Comparison of ENCODE assay signal across 8 mouse cellular contexts in the genomic region with DNA sequence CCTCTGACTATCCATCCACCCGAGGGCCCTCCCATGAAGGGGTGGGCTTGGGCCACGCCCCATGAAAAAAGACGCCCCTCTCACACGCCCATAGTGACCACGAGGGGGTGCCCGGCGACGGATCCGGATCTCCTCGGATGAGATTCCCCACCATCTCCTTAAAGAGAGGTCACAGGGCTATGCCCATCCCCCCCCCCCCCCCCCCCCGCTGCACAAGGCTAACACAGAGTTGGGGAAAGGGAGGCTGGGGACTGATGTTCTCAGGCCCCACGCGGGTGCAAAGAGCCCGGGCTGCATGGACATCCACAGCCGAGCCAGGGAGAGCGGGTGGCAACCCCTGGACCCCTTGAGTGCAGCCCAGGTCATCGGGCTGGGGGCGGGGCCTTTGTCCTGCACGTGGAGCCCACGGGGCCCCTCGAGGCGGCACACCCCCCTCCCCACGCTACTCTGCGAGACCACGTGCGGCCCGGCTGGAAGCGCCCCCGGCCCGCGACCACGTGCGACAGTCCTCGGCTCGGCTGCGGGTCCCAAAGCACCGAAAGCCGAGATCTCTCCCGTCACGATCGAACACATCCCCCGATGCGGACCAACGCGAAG. TPM values are rescaled to one million over a fixed set of nuclear protein-coding genes. Genes with fewer than 3 reads are reported as not detected.
A peak's percentile ranks its signal among the peaks of the same experiment; 100 is the strongest.
DNase-seq lines count a peak whose midpoint lies in the region; ATAC-seq and TF ChIP-seq lines count a peak whose summit lies in the region.

No protein-coding gene starts in this region.

- H3K9ac ChIP-seq in hindbrain, postnatal 0 days (replicated peaks; ENCODE audit: low read length): peak overlapping the region; percentile 93
- H3K9ac ChIP-seq in midbrain, embryonic 11.5 days (ENCODE audit: low read length): peak overlapping the region; percentile 99

- no peak for TF ChIP-seq POLR2A in small intestine, adult 2 months (IDR thresholded peaks at IDR 0.05; ENCODE audit: low read depth, low read length)

- peak; percentile 6 for ATAC-seq in hindbrain, postnatal 0 days
- peak; percentile 31 for ATAC-seq in midbrain, embryonic 11.5 days (ENCODE audit: low FRiP score)

- TF ChIP-seq CTCF in hindbrain, postnatal 0 days (IDR thresholded peaks at IDR 0.05; ENCODE audit: low read depth): peak; percentile 53
- TF ChIP-seq CTCF in small intestine, adult 2 months (IDR thresholded peaks at IDR 0.05; ENCODE audit: extremely low read depth, insufficient read length, insufficient replicate concordance, low read depth, low read length): peak; percentile 23; the same call in 1 of the 2 replicates

- WGBS in hindbrain, postnatal 0 days: 0% methylated on average over 35 of the region's 45 CpGs
- WGBS in midbrain, embryonic 11.5 days: under 1% methylated on average over 44 of the region's 45 CpGs
- WGBS in small intestine, adult 2 months: under 1% methylated on average over 45 of the region's 45 CpGs

- peaks cover 16% of the 10 kb centered on the region for H3K36me3 ChIP-seq in hindbrain, postnatal 0 days (ENCODE audit: insufficient read depth, low read length)
- peaks cover 16% of the 10 kb centered on the region for H3K36me3 ChIP-seq in midbrain, embryonic 11.5 days (ENCODE audit: control insufficient read depth, insufficient read depth, low read length)
- H3K36me3 ChIP-seq in small intestine, adult 2 months (ENCODE audit: control insufficient read depth, insufficient read depth, low read length): peaks cover 14% of the 10 kb centered on the region

- DNase-seq in frontal cortex, postnatal 14 days (ENCODE audit: low spot score in 2 of 2): peak; percentile 61 to 68
- no peak for DNase-seq in frontal cortex, postnatal 25 days (ENCODE audit: low spot score in 2 of 2)
- DNase-seq in cerebellum, postnatal 10 days: peak; percentile 84 to 87
- peak; percentile 56 to 73 for DNase-seq in gastrocnemius, adult 8-10 months (ENCODE audit: low spot score in 2 of 2)
- DNase-seq in hindbrain, postnatal 0 days (ENCODE audit: low spot score): peak; percentile 82
- DNase-seq in left cerebral cortex, postnatal 4 days: peak; percentile 87
- peak; percentile 96 for DNase-seq in midbrain, embryonic 11.5 days (ENCODE audit: low spot score, missing footprints)

- no peaks in the 10 kb centered on the region for H3K27me3 ChIP-seq in hindbrain, postnatal 0 days (ENCODE audit: insufficient read depth, low read length)
- H3K27me3 ChIP-seq in midbrain, embryonic 11.5 days (ENCODE audit: control insufficient read depth, insufficient read depth, low read length): no peaks in the 10 kb centered on the region
- no peaks in the 10 kb centered on the region for H3K27me3 ChIP-seq in small intestine, adult 2 months (ENCODE audit: control insufficient read depth, insufficient read depth, low read length)

- peaks cover 13% of the 10 kb centered on the region for H3K4me1 ChIP-seq in hindbrain, postnatal 0 days (ENCODE audit: insufficient read depth, low read length)
- H3K4me1 ChIP-seq in midbrain, embryonic 11.5 days (ENCODE audit: control insufficient read depth, insufficient read depth, low read length): peaks cover 22% of the 10 kb centered on the region
- H3K4me1 ChIP-seq in small intestine, adult 2 months (ENCODE audit: control insufficient read depth, insufficient read depth, insufficient read length, low read length): peaks cover 5% of the 10 kb centered on the region

- intact Hi-C loops in left cerebral cortex, postnatal 4 days (cut with DNase I): no loop called here

- peak overlapping the region; percentile 71 for H3K4me2 ChIP-seq in hindbrain, postnatal 0 days (ENCODE audit: low read depth, low read length)
- peak overlapping the region; percentile 65 for H3K4me2 ChIP-seq in midbrain, embryonic 11.5 days

- H3K27ac ChIP-seq in hindbrain, postnatal 0 days: peak overlapping the region; percentile 96
- H3K27ac ChIP-seq in midbrain, embryonic 11.5 days (ENCODE audit: low read depth, low read length): peak overlapping the region; percentile 88
- H3K27ac ChIP-seq in small intestine, adult 2 months (ENCODE audit: insufficient read depth, low read depth, low read length): peak overlapping the region; percentile 82

- peak overlapping the region; percentile 97 for H3K4me3 ChIP-seq in hindbrain, postnatal 0 days (ENCODE audit: low read length)
- peak overlapping the region; percentile 97 for H3K4me3 ChIP-seq in midbrain, embryonic 11.5 days (ENCODE audit: low read depth, low read length)
- peak overlapping the region; percentile 91 for H3K4me3 ChIP-seq in small intestine, adult 2 months (ENCODE audit: low read depth, low read length)

- H3K9me3 ChIP-seq in hindbrain, postnatal 0 days (ENCODE audit: low read length): no peaks in the 10 kb centered on the region
- H3K9me3 ChIP-seq in midbrain, embryonic 11.5 days (ENCODE audit: control insufficient read depth, low read length): no peaks in the 10 kb centered on the region

RNA-seq across cellular contexts. Expression of a gene that starts 0.7 kb away (rescaled TPM):
- total RNA-seq in gastrocnemius, adult 8-10 months (2022): 100 to 1,000 TPM; 144 to 162 (median 152) TPM
- total RNA-seq in hindbrain, postnatal 0 days (2014; rRNA removed): 215 and 251 TPM in 2 replicates
- polyA plus RNA-seq in hindbrain, postnatal 0 days (2015; fragmentation: Nextera tagmentation; extraction: Ambion mirVana): 470 and 531 TPM in 2 replicates
- 100 to 1,000 TPM; 485 to 487 TPM for total RNA-seq in left cerebral cortex, postnatal 4 days (2021)
- 276 and 281 TPM in 2 replicates for polyA plus RNA-seq in midbrain, embryonic 11.5 days (2014; fragmentation: Nextera tagmentation; extraction: Ambion mirVana)
- polyA plus RNA-seq in small intestine, adult 2 months (2012; rRNA removed): 50.0 and 68.6 TPM in 2 replicates

RNA-seq across cellular contexts. Expression of a gene that starts 11.0 kb away (rescaled TPM):
- 1 to 10 TPM in 1 of 4 experiments, under 1 TPM in 3; 0.61 to 1.3 (median 0.71) TPM for total RNA-seq in gastrocnemius, adult 8-10 months (2022)
- 99.4 and 105 TPM in 2 replicates for total RNA-seq in hindbrain, postnatal 0 days (2014; rRNA removed)
- polyA plus RNA-seq in hindbrain, postnatal 0 days (2015; fragmentation: Nextera tagmentation; extraction: Ambion mirVana): 48.7 and 50.7 TPM in 2 replicates
- total RNA-seq in left cerebral cortex, postnatal 4 days (2021): 10 to 100 TPM; 59.7 to 68.8 TPM
- 20.8 and 21.8 TPM in 2 replicates for polyA plus RNA-seq in midbrain, embryonic 11.5 days (2014; fragmentation: Nextera tagmentation; extraction: Ambion mirVana)
- polyA plus RNA-seq in small intestine, adult 2 months (2012; rRNA removed): 5.2 and 7.6 TPM in 2 replicates

RNA-seq across cellular contexts. Expression of a gene that starts 11.8 kb away (rescaled TPM):
- 10 to 100 TPM; 13.5 to 22.2 (median 17.9) TPM for total RNA-seq in gastrocnemius, adult 8-10 months (2022)
- total RNA-seq in hindbrain, postnatal 0 days (2014; rRNA removed): 42.2 and 48.6 TPM in 2 replicates
- polyA plus RNA-seq in hindbrain, postnatal 0 days (2015; fragmentation: Nextera tagmentation; extraction: Ambion mirVana): 31.5 and 33.7 TPM in 2 replicates
- total RNA-seq in left cerebral cortex, postnatal 4 days (2021): 10 to 100 TPM; 34.8 to 37.9 TPM
- polyA plus RNA-seq in midbrain, embryonic 11.5 days (2014; fragmentation: Nextera tagmentation; extraction: Ambion mirVana): 55.6 and 65.9 TPM in 2 replicates
- 52.9 and 91.0 TPM in 2 replicates for polyA plus RNA-seq in small intestine, adult 2 months (2012; rRNA removed)

RNA-seq across cellular contexts. Expression of a gene that starts 12.8 kb away (rescaled TPM):
- total RNA-seq in gastrocnemius, adult 8-10 months (2022): 10 to 100 TPM in 1 of 4 experiments, 1 to 10 TPM in 3; 8.2 to 13.0 (median 9.4) TPM
- 7.2 and 15.0 TPM in 2 replicates for total RNA-seq in hindbrain, postnatal 0 days (2014; rRNA removed)
- 13.0 and 13.6 TPM in 2 replicates for polyA plus RNA-seq in hindbrain, postnatal 0 days (2015; fragmentation: Nextera tagmentation; extraction: Ambion mirVana)
- 1 to 10 TPM; 4.4 to 4.7 TPM for total RNA-seq in left cerebral cortex, postnatal 4 days (2021)
- polyA plus RNA-seq in midbrain, embryonic 11.5 days (2014; fragmentation: Nextera tagmentation; extraction: Ambion mirVana): 56.0 and 62.2 TPM in 2 replicates
- 10.1 and 16.3 TPM in 2 replicates for polyA plus RNA-seq in small intestine, adult 2 months (2012; rRNA removed)

RNA-seq across cellular contexts. Expression of a gene that starts 30.5 kb away (rescaled TPM):
- total RNA-seq in gastrocnemius, adult 8-10 months (2022): 10 to 100 TPM; 43.2 to 50.7 (median 48.4) TPM
- 76.7 and 77.7 TPM in 2 replicates for total RNA-seq in hindbrain, postnatal 0 days (2014; rRNA removed)
- polyA plus RNA-seq in hindbrain, postnatal 0 days (2015; fragmentation: Nextera tagmentation; extraction: Ambion mirVana): 40.7 and 45.6 TPM in 2 replicates
- total RNA-seq in left cerebral cortex, postnatal 4 days (2021): 100 to 1,000 TPM; 154 TPM
- 43.6 and 44.4 TPM in 2 replicates for polyA plus RNA-seq in midbrain, embryonic 11.5 days (2014; fragmentation: Nextera tagmentation; extraction: Ambion mirVana)
- 39.8 and 73.0 TPM in 2 replicates for polyA plus RNA-seq in small intestine, adult 2 months (2012; rRNA removed)

Comparison
In these comparisons a context has a peak if more than half of its experiments do, and no peak if none do; other contexts are left out.
1. DNase-seq: peak in frontal cortex, postnatal 14 days (2 of 2), cerebellum, postnatal 10 days (2 of 2), gastrocnemius, adult 8-10 months (2 of 2), hindbrain, postnatal 0 days (single experiment), left cerebral cortex, postnatal 4 days (single experiment) and midbrain, embryonic 11.5 days (single experiment); none in frontal cortex, postnatal 25 days (0 of 2).
2. RNA of a gene that starts 11.0 kb away (total RNA-seq): 99.4 to 105 TPM in hindbrain, postnatal 0 days and 59.7 to 68.8 TPM in left cerebral cortex, postnatal 4 days; 0.61 to 1.3 TPM in gastrocnemius, adult 8-10 months; every median in the first group is over 10 times any median in the second.
3. Peak in every context shown above with its lines, with median percentiles within 50 percentile points of each other: H3K27ac ChIP-seq and H3K4me3 ChIP-seq.